Mouse (Mus musculus): ENCODE results near the gene Kazald1. TPM values are rescaled to one million over a fixed set of nuclear protein-coding genes. Genes with fewer than 3 reads are reported as not detected.

The Kazald1 gene
- polyA plus RNA-seq (2014; fragmentation: Illumina TruSeq; extraction: RNeasy Lipid Tissue Mini Kit (QIAGEN cat#74804); ENCODE audit: low read depth, low replicate concordance): 7.4 TPM

DNA sequence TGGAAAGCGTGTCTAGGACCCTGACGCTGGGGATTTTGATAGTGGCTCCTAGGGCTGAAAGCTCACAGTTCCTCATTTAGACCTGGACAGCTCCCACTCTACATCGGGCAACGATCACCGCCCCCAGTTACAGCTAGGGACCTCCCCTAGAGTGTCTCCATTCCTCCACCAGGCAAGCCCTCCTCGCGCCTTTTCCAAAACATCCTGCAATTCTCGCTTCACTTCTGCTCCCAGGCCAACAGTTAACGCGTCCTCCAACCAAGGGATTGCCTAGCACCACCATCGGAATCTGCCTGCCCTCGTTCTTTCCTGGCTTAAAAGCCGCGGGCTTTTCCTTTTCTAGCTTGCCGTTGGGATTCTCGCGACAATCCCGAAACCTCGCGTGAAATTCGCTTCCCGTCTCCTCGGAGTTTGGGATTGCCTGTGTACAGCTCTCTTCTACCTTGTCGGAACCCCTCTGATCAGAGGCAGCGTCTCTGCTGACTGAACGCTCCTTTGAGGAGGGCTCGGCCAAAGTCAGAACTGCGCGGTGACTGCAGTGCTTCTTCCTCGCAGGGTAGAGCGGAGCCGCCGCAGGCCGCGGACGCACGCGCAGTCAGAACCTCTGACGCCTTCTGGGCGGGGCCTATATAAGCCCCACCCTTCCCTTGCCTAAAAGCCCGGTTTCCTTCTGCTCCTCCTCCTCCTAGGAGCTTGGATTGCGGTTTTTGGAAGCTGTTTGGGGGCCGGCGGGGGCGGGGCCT lies at the start of gene Kazald1:
TSS of gene Kazald1 (plus strand) at position 662 of the 743 bp plus-strand sequence.

DNA sequence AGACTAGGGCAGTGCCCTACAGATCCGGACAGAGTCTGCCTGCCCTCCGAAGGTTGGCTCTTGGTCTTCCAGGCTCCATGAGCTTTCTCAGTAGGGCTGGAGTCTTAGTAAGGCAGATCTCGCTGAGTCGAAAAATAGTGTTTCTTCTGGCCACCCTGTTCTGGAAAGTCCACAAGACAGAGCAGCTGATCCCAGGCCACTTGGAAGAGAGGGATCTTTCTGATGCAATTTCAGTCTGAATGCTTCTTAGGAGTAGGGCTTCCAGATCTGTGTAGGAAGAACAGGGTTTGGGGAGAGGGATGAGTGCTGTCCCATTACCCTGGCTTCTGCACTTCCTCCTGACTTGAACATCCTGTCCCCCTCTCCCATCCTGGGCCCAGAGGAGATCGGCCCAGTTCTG lies 29.4 kb upstream of the Kazald1 start, which contains the start of gene Pdzd7:
TSS of gene Pdzd7 (minus strand) at position 67 of the 400 bp plus-strand sequence.

DNA sequence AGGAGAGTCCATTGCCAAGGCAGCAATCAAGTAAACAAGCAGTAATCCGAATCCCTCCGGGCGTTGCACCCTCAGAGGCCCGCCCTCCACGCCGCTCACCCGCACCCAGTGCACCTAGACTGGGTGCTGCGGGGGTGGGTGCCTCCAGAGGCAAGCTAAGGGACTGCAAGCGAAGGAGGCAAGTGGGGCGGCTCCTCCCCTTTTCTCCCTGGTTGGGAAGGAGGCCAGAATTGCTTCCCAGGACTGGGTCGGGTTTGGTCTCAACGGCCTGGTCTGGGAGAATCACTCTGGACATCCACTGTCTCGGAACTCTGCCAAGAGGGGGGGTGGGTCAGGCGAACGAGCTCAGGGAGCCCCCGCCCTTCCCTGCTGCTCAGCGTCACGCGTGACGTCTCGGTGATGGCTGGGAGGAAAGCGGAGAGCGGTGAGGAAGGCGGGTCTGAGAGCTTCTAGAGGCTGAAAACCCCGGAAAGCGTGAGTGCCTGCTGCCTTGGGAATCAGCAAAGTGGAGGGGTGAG lies 27.6 kb upstream of the Kazald1 start, which contains the start of gene Sfxn3:
TSS of gene Sfxn3 (plus strand) at position 87 of the 518 bp plus-strand sequence.

Other genes with a start within 250 kb of the Kazald1 start
- gene Slf2, start 144.1 kb upstream of the Kazald1 start, polyA plus RNA-seq (2014; fragmentation: Illumina TruSeq; extraction: RNeasy Lipid Tissue Mini Kit (QIAGEN cat#74804); ENCODE audit: low read depth, low replicate concordance): 25.0 TPM
- gene Sema4g, start 86.1 kb upstream of the Kazald1 start, polyA plus RNA-seq (2014; fragmentation: Illumina TruSeq; extraction: RNeasy Lipid Tissue Mini Kit (QIAGEN cat#74804); ENCODE audit: low read depth, low replicate concordance): 10.0 TPM
- gene Twnk, start 69.6 kb upstream of the Kazald1 start, polyA plus RNA-seq (2014; fragmentation: Illumina TruSeq; extraction: RNeasy Lipid Tissue Mini Kit (QIAGEN cat#74804); ENCODE audit: low read depth, low replicate concordance): 12.9 TPM
- 42.9 TPM for gene Mrpl43, start 68.8 kb upstream of the Kazald1 start, polyA plus RNA-seq (2014; fragmentation: Illumina TruSeq; extraction: RNeasy Lipid Tissue Mini Kit (QIAGEN cat#74804); ENCODE audit: low read depth, low replicate concordance)
- gene Lzts2, start 60.8 kb upstream of the Kazald1 start, polyA plus RNA-seq (2014; fragmentation: Illumina TruSeq; extraction: RNeasy Lipid Tissue Mini Kit (QIAGEN cat#74804); ENCODE audit: low read depth, low replicate concordance): 60.8 TPM
- gene Pdzd7, start 29.5 kb upstream of the Kazald1 start, polyA plus RNA-seq (2014; fragmentation: Illumina TruSeq; extraction: RNeasy Lipid Tissue Mini Kit (QIAGEN cat#74804); ENCODE audit: low read depth, low replicate concordance): 0.21 TPM
- gene Sfxn3, start 27.7 kb upstream of the Kazald1 start, polyA plus RNA-seq (2014; fragmentation: Illumina TruSeq; extraction: RNeasy Lipid Tissue Mini Kit (QIAGEN cat#74804); ENCODE audit: low read depth, low replicate concordance): 47.0 TPM
- gene Tlx1, start 75.4 kb downstream of the Kazald1 start, polyA plus RNA-seq (2014; fragmentation: Illumina TruSeq; extraction: RNeasy Lipid Tissue Mini Kit (QIAGEN cat#74804); ENCODE audit: low read depth, low replicate concordance): not detected
- not detected for gene Lbx1, start 160.6 kb downstream of the Kazald1 start, polyA plus RNA-seq (2014; fragmentation: Illumina TruSeq; extraction: RNeasy Lipid Tissue Mini Kit (QIAGEN cat#74804); ENCODE audit: low read depth, low replicate concordance)